Mouse (Mus musculus) kidney, adult 10 weeks (tissue): Measurements from ENCODE around the gene Mup22. TPM values are rescaled to one million over a fixed set of nuclear protein-coding genes. Genes with fewer than 3 reads are reported as not detected.

Experiments
- polyA plus RNA-seq: library from polyadenylated mRNA; stranded (reverse); fragments of 350-450 nt; fragmentation: Illumina TruSeq; extraction: RNeasy Lipid Tissue Mini Kit (QIAGEN cat#74804); gene quantifications from one replicate; pipeline ENCODE4 v1.2.3, GENCODE M21; 2014; ENCODE audit warnings: low read depth, low replicate concordance

The Mup22 gene
- polyA plus RNA-seq = 8.2 TPM

DNA sequence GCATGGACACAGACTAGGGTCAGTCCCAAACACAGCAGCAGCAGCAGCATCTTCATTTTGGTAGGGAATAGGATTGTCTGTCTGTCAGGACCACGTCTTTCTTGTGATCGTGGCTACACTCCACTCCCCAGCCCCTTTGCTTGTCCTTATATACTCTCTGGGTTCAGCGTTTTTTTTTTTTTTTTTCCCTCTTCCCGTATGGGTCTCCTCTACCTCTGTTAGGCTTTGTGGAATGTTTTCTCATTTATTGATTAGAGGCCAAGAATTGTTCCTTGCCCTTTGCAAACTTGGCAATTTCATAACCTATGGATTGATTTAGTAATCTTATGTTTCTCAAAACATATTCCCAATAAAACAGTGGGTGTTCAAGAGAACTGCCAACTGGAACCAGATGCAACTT, at the start of gene Mup22:
Gene Mup22, minus strand, starts transcription at position 101 of the 400 bp plus-strand sequence.

Other genes starting within 250 kb of the Mup22 start
- gene Mup10, start 239.3 kb downstream of the Mup22 start, polyA plus RNA-seq = not detected
- 1.8 TPM for gene Mup11, start 159.1 kb downstream of the Mup22 start, polyA plus RNA-seq
- gene Mup12, start 80.1 kb downstream of the Mup22 start, polyA plus RNA-seq = not detected